Mouse (Mus musculus): ENCODE measurements around the gene Il17re. TPM values are rescaled to one million over a fixed set of nuclear protein-coding genes. Genes with fewer than 3 reads are reported as not detected.

The Il17re gene
- polyA plus RNA-seq, 1 experiment from 2014 or later, result 1.8 TPM

DNA sequence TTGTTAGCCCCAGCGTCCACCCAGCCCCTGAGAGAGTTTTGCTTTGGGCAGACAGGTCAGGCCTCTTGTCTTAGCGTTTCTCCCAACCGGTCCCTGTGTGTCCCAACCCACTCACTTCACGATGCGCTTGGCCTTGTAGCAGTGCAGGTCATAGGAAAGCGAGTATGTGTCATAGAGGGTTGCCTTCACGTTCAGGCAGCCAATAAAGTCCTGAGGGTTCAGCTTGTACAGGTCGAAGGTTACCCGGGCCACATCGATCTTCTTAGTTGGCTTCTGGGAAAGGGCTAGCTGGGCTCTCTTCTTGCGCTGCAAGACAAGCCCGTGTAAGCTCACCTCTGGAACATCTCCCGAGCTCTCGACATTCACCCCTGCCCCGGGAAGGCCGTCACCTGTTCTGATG is 30.3 kb upstream of the Il17re start:
- H3K9ac ChIP-seq (ENCODE audit: low read length), result no peak overlapping the region
- H3K27ac ChIP-seq (ENCODE audit: low read length), result no peak overlapping the region
- no peaks in the 10 kb centered on the region for H3K36me3 ChIP-seq (ENCODE audit: control insufficient read depth, insufficient read depth)
- 89% methylated on average over 16 of the region's 16 CpGs for WGBS
- no peak overlapping the region for H3K4me2 ChIP-seq (ENCODE audit: low read depth, low read length)
- H3K4me3 ChIP-seq (ENCODE audit: low read length), result no peak overlapping the region
- peaks cover 4% of the 10 kb centered on the region; the same call in 1 of the 2 replicates for H3K9me3 ChIP-seq (replicated peaks; ENCODE audit: control insufficient read depth, low read length)
- no peaks in the 10 kb centered on the region for H3K27me3 ChIP-seq (ENCODE audit: control insufficient read depth, insufficient read depth, low read length)
- no peaks in the 10 kb centered on the region for H3K4me1 ChIP-seq (ENCODE audit: control insufficient read depth, insufficient read depth, low read length)
- ATAC-seq (replicated peaks; ENCODE audit: extremely low read depth, insufficient read depth, low FRiP score), result no peak

DNA sequence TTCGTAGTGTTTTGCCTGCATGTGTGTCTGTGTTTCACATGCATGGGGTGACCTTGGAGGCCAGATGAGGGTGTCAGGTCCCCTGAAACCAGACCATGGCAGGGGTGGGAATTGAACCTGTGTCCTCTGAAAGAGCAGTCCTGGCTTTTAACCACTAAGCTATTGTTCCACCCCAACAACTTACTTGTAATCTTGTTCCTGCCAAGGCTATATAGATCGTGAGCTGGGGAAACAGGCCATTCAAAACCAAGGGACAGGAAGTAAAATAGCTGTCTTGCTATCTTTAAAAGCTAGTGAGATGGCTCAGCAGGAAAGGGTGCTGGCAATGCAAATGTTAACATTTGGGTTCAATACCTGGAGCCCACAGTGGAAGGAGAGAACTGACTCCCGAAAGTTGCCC is 28.3 kb upstream of the Il17re start:
- Histone ChIP-seq H3K4me3 (ENCODE audit: low read length) (no peak overlapping the region), H3K27me3 (ENCODE audit: control insufficient read depth, insufficient read depth, low read length) (no peaks in the 10 kb centered on the region), H3K4me2 (ENCODE audit: low read depth, low read length) (no peak overlapping the region), H3K27ac (ENCODE audit: low read length) (no peak overlapping the region), H3K4me1 (ENCODE audit: control insufficient read depth, insufficient read depth, low read length) (no peaks in the 10 kb centered on the region), H3K9ac (ENCODE audit: low read length) (no peak overlapping the region), H3K36me3 (ENCODE audit: control insufficient read depth, insufficient read depth) (no peaks in the 10 kb centered on the region), H3K9me3 (replicated peaks; ENCODE audit: control insufficient read depth, low read length) (peaks cover 4% of the 10 kb centered on the region; the same call in 1 of the 2 replicates)
- WGBS, result 66% methylated on average over 3 of the region's 3 CpGs
- ATAC-seq (replicated peaks; ENCODE audit: extremely low read depth, insufficient read depth, low FRiP score), result no peak

DNA sequence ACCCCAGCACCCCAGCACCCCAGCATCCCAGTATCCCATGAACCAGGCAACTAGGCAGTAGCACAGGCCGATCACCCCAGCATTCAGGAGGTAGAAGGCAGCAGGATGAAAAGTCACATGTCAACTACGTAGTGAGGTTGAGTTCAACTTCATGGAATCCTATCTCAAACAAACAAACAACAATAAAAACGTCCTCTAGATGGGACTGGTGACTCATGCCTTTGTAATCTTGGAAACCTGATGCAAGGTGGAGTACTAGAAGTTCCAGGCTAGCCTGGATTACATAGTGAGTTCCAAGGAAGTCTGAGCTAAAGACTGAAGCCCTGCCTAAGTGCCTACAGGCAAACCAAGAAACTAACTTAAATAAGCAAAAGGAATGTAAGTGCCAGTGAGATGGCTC is 27.4 kb upstream of the Il17re start:
- peaks cover 4% of the 10 kb centered on the region; the same call in 1 of the 2 replicates for H3K9me3 ChIP-seq (replicated peaks; ENCODE audit: control insufficient read depth, low read length)
- no peak overlapping the region for H3K4me2 ChIP-seq (ENCODE audit: low read depth, low read length)
- no peak overlapping the region for H3K27ac ChIP-seq (ENCODE audit: low read length)
- no peak overlapping the region for H3K9ac ChIP-seq (ENCODE audit: low read length)
- no peaks in the 10 kb centered on the region for H3K4me1 ChIP-seq (ENCODE audit: control insufficient read depth, insufficient read depth, low read length)
- no peaks in the 10 kb centered on the region for H3K36me3 ChIP-seq (ENCODE audit: control insufficient read depth, insufficient read depth)
- no peak overlapping the region for H3K4me3 ChIP-seq (ENCODE audit: low read length)
- ATAC-seq (replicated peaks; ENCODE audit: extremely low read depth, insufficient read depth, low FRiP score), result no peak
- WGBS, result 55% methylated on average over 3 of the region's 3 CpGs
- H3K27me3 ChIP-seq (ENCODE audit: control insufficient read depth, insufficient read depth, low read length), result no peaks in the 10 kb centered on the region

DNA sequence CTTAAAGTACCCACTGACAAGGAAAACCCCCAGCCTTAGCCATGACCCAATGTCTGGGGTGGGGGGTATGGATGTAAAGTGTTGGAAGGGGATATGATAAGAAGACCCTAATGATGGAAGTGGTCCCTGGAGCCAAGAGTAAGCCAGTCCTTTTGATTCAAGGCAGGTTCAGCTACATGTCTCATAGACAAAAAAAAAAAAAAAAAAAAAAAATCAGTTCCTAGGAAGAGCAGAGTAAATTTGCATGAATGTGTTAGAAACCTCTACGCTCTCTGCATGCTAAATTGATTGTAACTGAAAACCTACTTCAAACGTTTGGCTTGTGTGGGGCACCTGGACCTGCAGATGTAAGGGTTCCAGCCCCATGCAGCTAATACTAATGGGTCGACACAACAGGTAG is 26.5 kb upstream of the Il17re start:
- ATAC-seq (replicated peaks; ENCODE audit: extremely low read depth, insufficient read depth, low FRiP score), result no peak
- H3K4me2 ChIP-seq (ENCODE audit: low read depth, low read length), result no peak overlapping the region
- 58% methylated on average over 3 of the region's 3 CpGs for WGBS
- no peaks in the 10 kb centered on the region for H3K27me3 ChIP-seq (ENCODE audit: control insufficient read depth, insufficient read depth, low read length)
- H3K4me1 ChIP-seq (ENCODE audit: control insufficient read depth, insufficient read depth, low read length), result no peaks in the 10 kb centered on the region
- H3K9ac ChIP-seq (ENCODE audit: low read length), result no peak overlapping the region
- H3K9me3 ChIP-seq (replicated peaks; ENCODE audit: control insufficient read depth, low read length), result peaks cover 4% of the 10 kb centered on the region; the same call in 1 of the 2 replicates
- no peak overlapping the region for H3K27ac ChIP-seq (ENCODE audit: low read length)
- H3K36me3 ChIP-seq (ENCODE audit: control insufficient read depth, insufficient read depth), result no peaks in the 10 kb centered on the region
- no peak overlapping the region for H3K4me3 ChIP-seq (ENCODE audit: low read length)

DNA sequence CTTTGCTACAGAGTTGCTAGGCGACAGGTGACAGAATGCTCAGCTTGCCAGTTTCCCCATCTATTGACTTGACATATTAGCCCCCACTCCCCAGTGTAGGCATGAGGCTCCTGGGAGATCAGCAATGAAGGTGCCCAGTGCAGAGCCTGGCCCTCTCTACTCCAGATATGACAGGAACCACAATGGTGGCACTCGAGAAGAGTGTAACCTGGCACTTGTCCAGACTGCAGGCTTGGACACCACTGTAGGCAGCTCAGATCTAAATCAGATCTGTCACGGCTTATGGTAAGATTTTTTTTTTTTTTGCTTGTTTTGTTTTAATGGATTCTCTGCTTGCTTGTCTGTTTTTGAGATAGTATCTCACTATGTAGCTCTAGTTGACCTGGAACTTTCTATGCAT is 24.6 kb upstream of the Il17re start:
- H3K27ac ChIP-seq (ENCODE audit: low read length), result no peak overlapping the region
- H3K36me3 ChIP-seq (ENCODE audit: control insufficient read depth, insufficient read depth), result no peaks in the 10 kb centered on the region
- no peaks in the 10 kb centered on the region for H3K27me3 ChIP-seq (ENCODE audit: control insufficient read depth, insufficient read depth, low read length)
- no peak overlapping the region for H3K4me2 ChIP-seq (ENCODE audit: low read depth, low read length)
- H3K4me3 ChIP-seq (ENCODE audit: low read length), result no peak overlapping the region
- no peaks in the 10 kb centered on the region for H3K4me1 ChIP-seq (ENCODE audit: control insufficient read depth, insufficient read depth, low read length)
- ATAC-seq (replicated peaks; ENCODE audit: extremely low read depth, insufficient read depth, low FRiP score), result no peak
- H3K9ac ChIP-seq (ENCODE audit: low read length), result no peak overlapping the region
- H3K9me3 ChIP-seq (replicated peaks; ENCODE audit: control insufficient read depth, low read length), result no peaks in the 10 kb centered on the region
- 59% methylated on average over 3 of the region's 3 CpGs for WGBS

DNA sequence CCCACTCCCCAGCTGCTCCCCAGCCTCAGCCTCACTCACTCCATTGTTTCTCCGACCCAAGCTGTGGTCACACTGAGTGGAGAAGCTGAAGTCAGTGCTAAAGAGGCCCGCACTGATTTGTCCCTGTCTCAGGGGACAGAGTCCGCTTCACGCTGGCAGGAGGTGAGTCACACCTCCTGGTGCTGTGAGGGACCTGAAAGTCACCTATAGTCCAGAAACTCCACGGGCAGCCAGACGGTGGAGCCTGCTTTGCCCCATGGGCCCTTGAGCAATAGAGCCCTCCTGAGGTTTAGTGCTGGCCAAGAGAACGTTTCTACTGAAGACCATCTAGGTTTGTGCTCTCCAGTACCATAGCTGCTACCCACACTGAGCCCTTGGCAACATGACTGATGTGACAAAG is 23.6 kb upstream of the Il17re start:
- Histone ChIP-seq H3K4me3 (ENCODE audit: low read length) (no peak overlapping the region), H3K36me3 (ENCODE audit: control insufficient read depth, insufficient read depth) (no peaks in the 10 kb centered on the region), H3K9ac (ENCODE audit: low read length) (no peak overlapping the region), H3K27ac (ENCODE audit: low read length) (no peak overlapping the region), H3K4me1 (ENCODE audit: control insufficient read depth, insufficient read depth, low read length) (no peaks in the 10 kb centered on the region), H3K27me3 (ENCODE audit: control insufficient read depth, insufficient read depth, low read length) (no peaks in the 10 kb centered on the region), H3K4me2 (ENCODE audit: low read depth, low read length) (no peak overlapping the region), H3K9me3 (replicated peaks; ENCODE audit: control insufficient read depth, low read length) (no peaks in the 10 kb centered on the region)
- 71% methylated on average over 7 of the region's 7 CpGs for WGBS
- no peak for ATAC-seq (replicated peaks; ENCODE audit: extremely low read depth, insufficient read depth, low FRiP score)

DNA sequence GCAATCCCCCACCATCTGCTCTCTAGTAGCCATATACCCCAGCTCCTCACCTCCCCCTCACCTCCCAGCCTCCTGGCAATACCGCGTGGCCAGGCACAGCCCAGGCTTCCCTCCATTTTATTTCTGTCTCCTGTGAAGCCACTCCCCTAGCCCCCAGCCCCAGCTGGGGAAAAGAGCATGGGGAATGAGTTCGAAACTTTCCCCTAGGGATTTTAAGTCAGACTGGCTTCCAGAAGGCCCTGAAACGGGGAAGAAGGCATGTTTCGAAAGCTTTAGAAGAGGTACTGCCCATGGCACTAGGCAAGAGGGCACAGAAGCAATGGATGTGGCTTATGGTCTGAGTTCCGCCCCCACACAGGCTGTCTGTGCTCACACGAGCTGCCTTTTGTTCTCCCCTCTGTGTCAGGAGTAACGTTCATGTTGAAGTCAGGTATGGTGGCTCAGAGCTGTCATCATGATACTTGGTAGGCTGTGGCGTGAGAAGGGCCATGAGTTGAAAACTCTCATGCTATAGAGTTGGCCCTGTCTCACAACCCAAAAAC is 22.5 kb upstream of the Il17re start, which contains the start of gene Cidec:
TSS of gene Cidec (minus strand) at position 97 of the 542 bp plus-strand sequence.
- no peaks in the 10 kb centered on the region for H3K27me3 ChIP-seq (ENCODE audit: control insufficient read depth, insufficient read depth, low read length)
- no peak within 1 kb of the TSS for H3K9ac ChIP-seq (ENCODE audit: low read length)
- no peak within 1 kb of the TSS for H3K27ac ChIP-seq (ENCODE audit: low read length)
- no peak for ATAC-seq (replicated peaks; ENCODE audit: extremely low read depth, insufficient read depth, low FRiP score)
- no peak within 1 kb of the TSS for H3K4me3 ChIP-seq (ENCODE audit: low read length)
- no peak within 1 kb of the TSS for H3K4me2 ChIP-seq (ENCODE audit: low read depth, low read length)
- no peaks in the 10 kb centered on the region for H3K4me1 ChIP-seq (ENCODE audit: control insufficient read depth, insufficient read depth, low read length)
- H3K9me3 ChIP-seq (replicated peaks; ENCODE audit: control insufficient read depth, low read length), result no peaks in the 10 kb centered on the region
- WGBS, result 71% methylated on average over 9 of the region's 9 CpGs
- H3K36me3 ChIP-seq (ENCODE audit: control insufficient read depth, insufficient read depth), result no peaks in the 10 kb centered on the region

DNA sequence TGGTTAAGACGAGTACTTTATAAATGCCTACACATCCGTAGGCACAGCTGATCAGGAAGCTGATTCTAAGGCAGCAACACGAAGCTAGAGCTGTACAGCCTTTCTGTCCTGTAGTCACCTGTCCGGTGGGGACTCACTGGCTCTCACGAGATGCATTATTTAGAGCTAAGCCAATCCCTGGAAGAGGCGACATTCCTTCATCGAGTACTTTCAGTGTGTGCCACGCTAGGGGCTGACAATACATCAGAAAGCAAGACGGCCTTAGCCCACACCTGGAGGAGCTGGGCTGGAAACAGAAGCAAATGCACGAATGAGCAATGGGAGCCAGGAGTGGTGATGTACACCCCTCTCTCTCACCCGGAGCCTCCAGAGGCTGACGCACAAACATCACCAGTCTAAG is 21.1 kb upstream of the Il17re start:
- Histone ChIP-seq H3K36me3 (ENCODE audit: control insufficient read depth, insufficient read depth) (no peaks in the 10 kb centered on the region), H3K4me3 (ENCODE audit: low read length) (no peak overlapping the region), H3K27ac (ENCODE audit: low read length) (no peak overlapping the region), H3K4me2 (ENCODE audit: low read depth, low read length) (no peak overlapping the region), H3K27me3 (ENCODE audit: control insufficient read depth, insufficient read depth, low read length) (no peaks in the 10 kb centered on the region), H3K4me1 (ENCODE audit: control insufficient read depth, insufficient read depth, low read length) (peaks cover 2% of the 10 kb centered on the region; the same call in 1 of the 2 replicates), H3K9ac (ENCODE audit: low read length) (no peak overlapping the region), H3K9me3 (replicated peaks; ENCODE audit: control insufficient read depth, low read length) (no peaks in the 10 kb centered on the region)
- WGBS, result 62% methylated on average over 12 of the region's 12 CpGs
- ATAC-seq (replicated peaks; ENCODE audit: extremely low read depth, insufficient read depth, low FRiP score), result no peak

DNA sequence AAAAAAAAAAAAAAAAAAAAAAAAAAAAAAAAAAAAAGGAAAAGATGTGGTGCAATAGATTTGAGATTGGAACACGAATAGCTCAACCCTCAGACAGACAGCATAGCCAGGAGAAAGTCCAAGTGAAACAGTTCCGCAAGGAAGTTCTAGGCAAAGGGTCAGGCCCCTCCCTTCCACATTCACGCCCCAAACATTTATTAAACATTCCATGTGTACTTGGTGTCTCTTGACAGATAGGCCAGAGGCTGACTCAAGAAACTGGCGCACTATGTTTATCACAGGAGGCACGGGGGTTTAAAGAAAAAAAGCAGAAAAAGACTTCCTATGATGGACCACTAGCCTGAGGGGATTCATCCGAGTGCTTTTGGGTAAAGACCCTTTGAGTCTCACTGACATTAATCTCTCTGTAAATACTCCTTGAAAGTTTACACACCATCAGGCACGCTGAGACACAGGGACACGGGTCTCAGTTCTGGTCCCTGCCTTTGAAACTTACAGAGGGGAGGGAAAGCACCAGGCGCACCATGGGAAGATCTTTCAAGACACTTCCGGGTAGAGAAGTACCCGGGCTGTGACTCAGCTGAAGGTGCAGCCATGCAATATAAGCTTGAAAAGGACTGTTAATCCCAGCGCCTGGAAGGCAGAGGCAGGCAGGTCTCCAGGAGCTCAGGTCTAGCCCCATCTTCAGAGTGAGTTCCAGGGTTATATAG is 19.4 kb upstream of the Il17re start:
- Histone ChIP-seq H3K4me1 (ENCODE audit: control insufficient read depth, insufficient read depth, low read length) (peaks cover 9% of the 10 kb centered on the region), H3K27me3 (ENCODE audit: control insufficient read depth, insufficient read depth, low read length) (no peaks in the 10 kb centered on the region), H3K27ac (ENCODE audit: low read length) (no peak overlapping the region), H3K36me3 (ENCODE audit: control insufficient read depth, insufficient read depth) (no peaks in the 10 kb centered on the region), H3K4me3 (ENCODE audit: low read length) (no peak overlapping the region), H3K9ac (ENCODE audit: low read length) (no peak overlapping the region), H3K4me2 (ENCODE audit: low read depth, low read length) (no peak overlapping the region), H3K9me3 (replicated peaks; ENCODE audit: control insufficient read depth, low read length) (no peaks in the 10 kb centered on the region)
- WGBS, result 49% methylated on average over 12 of the region's 12 CpGs
- ATAC-seq (replicated peaks; ENCODE audit: extremely low read depth, insufficient read depth, low FRiP score), result no peak

Data from heart, embryonic 16.5 days (tissue).